In the genomic region with DNA sequence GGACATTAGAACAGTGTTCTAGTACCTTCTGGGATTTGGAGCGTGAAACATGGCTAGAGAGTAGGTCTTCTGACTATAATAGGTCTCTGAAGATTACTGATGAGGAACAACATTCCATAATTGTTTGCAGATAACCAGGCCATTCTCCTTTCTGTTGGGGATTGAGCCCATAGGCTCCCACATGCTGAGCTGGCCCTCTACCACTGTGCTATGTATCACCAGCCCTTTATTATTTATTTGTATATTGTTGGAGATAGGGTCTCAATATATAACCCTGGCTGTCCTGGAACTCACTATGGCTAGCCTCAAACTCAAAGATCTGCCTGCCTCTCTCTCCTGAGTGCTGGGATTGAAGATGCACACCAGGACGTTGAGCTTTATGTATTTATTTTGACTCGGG, we compare ENCODE assay signal across 7 mouse cellular contexts. TPM values are rescaled to one million over a fixed set of nuclear protein-coding genes. Genes with fewer than 3 reads are reported as not detected.
A peak's percentile ranks its signal among the peaks of the same experiment; 100 is the strongest.
DNase-seq lines count a peak whose midpoint lies in the region; ATAC-seq and TF ChIP-seq lines count a peak whose summit lies in the region.

No protein-coding gene starts in this region.

- no peaks in the 10 kb centered on the region for H3K27me3 ChIP-seq in lung, postnatal 0 days (replicated peaks; ENCODE audit: insufficient read depth, low read length)
- no peaks in the 10 kb centered on the region for H3K27me3 ChIP-seq in forebrain, embryonic 13.5 days
- H3K27me3 ChIP-seq in limb, embryonic 15.5 days: no peaks in the 10 kb centered on the region
- H3K27me3 ChIP-seq in stomach, embryonic 16.5 days (ENCODE audit: control insufficient read depth, insufficient read depth, low read length): no peaks in the 10 kb centered on the region

- no peak for DNase-seq in lung, postnatal 0 days (ENCODE audit: low spot score)
- no peak for DNase-seq in lung, postnatal 14 days
- no peak for DNase-seq in gastrocnemius, postnatal 4 days (ENCODE audit: low spot score in 2 of 2)
- no peak for DNase-seq in layer of hippocampus, adult 8-10 months (ENCODE audit: low spot score in 2 of 2)

- peak; percentile 3; the same call in 1 of the 2 replicates for ATAC-seq in lung, postnatal 0 days
- peak; percentile 34; the same call in 1 of the 2 replicates for ATAC-seq in forebrain, embryonic 13.5 days
- peak; percentile 21; the same call in 1 of the 2 replicates for ATAC-seq in limb, embryonic 15.5 days (ENCODE audit: insufficient number of reproducible peaks, low FRiP score, low TSS enrichment, low read depth)
- no peak for ATAC-seq in stomach, embryonic 16.5 days (ENCODE audit: insufficient read depth, low FRiP score)

- H3K4me3 ChIP-seq in lung, postnatal 0 days (ENCODE audit: low read depth, low read length): 0 out of 2 replicates have a peak overlapping the region, but pooled peaks have one; percentile 60
- peak overlapping the region; percentile 68 for H3K4me3 ChIP-seq in forebrain, embryonic 13.5 days
- peak overlapping the region; percentile 78 for H3K4me3 ChIP-seq in limb, embryonic 15.5 days
- H3K4me3 ChIP-seq in stomach, embryonic 16.5 days (replicated peaks; ENCODE audit: low read length): peak overlapping the region; percentile 70

- no peak for TF ChIP-seq CTCF in lung, postnatal 0 days (IDR thresholded peaks at IDR 0.05)

- 57% methylated on average over 3 of the region's 3 CpGs for WGBS in lung, postnatal 0 days
- WGBS in forebrain, embryonic 13.5 days: 64% methylated on average over 3 of the region's 3 CpGs
- 65% methylated on average over 3 of the region's 3 CpGs for WGBS in limb, embryonic 15.5 days
- WGBS in stomach, embryonic 16.5 days: 54% methylated on average over 3 of the region's 3 CpGs

- peak overlapping the region; percentile 36 for H3K4me2 ChIP-seq in lung, postnatal 0 days (replicated peaks; ENCODE audit: low read depth, low read length)
- H3K4me2 ChIP-seq in forebrain, embryonic 13.5 days: peak overlapping the region; percentile 96
- H3K4me2 ChIP-seq in limb, embryonic 15.5 days: peak overlapping the region; percentile 95
- H3K4me2 ChIP-seq in stomach, embryonic 16.5 days (ENCODE audit: low read depth, low read length): peak overlapping the region; percentile 98

- H3K4me1 ChIP-seq in lung, postnatal 0 days (ENCODE audit: insufficient read depth, low read depth, low read length): peaks cover 11% of the 10 kb centered on the region; the same call in 1 of the 2 replicates
- peaks cover 17% of the 10 kb centered on the region for H3K4me1 ChIP-seq in forebrain, embryonic 13.5 days
- H3K4me1 ChIP-seq in limb, embryonic 15.5 days: peaks cover 17% of the 10 kb centered on the region
- peaks cover 12% of the 10 kb centered on the region for H3K4me1 ChIP-seq in stomach, embryonic 16.5 days (ENCODE audit: control insufficient read depth, insufficient read depth, low read length)

- H3K9ac ChIP-seq in lung, postnatal 0 days (replicated peaks; ENCODE audit: low read depth): no peak overlapping the region
- H3K9ac ChIP-seq in forebrain, embryonic 13.5 days: no peak overlapping the region
- H3K9ac ChIP-seq in limb, embryonic 15.5 days: 0 out of 2 replicates have a peak overlapping the region, but pooled peaks have one; percentile 61
- peak overlapping the region; percentile 63 for H3K9ac ChIP-seq in stomach, embryonic 16.5 days (ENCODE audit: low read length)

- no peak overlapping the region for H3K27ac ChIP-seq in lung, postnatal 0 days (ENCODE audit: low read length)
- H3K27ac ChIP-seq in forebrain, embryonic 13.5 days: no peak overlapping the region
- peak overlapping the region; percentile 61 for H3K27ac ChIP-seq in limb, embryonic 15.5 days
- no peak overlapping the region for H3K27ac ChIP-seq in stomach, embryonic 16.5 days (ENCODE audit: low read length)

- H3K36me3 ChIP-seq in lung, postnatal 0 days (ENCODE audit: insufficient read depth, low read length): no peaks in the 10 kb centered on the region
- no peaks in the 10 kb centered on the region for H3K36me3 ChIP-seq in forebrain, embryonic 13.5 days (ENCODE audit: poor library complexity, severe bottlenecking)
- H3K36me3 ChIP-seq in limb, embryonic 15.5 days: no peaks in the 10 kb centered on the region
- no peaks in the 10 kb centered on the region for H3K36me3 ChIP-seq in stomach, embryonic 16.5 days (ENCODE audit: control insufficient read depth, insufficient read depth, low read length)

- TF ChIP-seq EP300 in lung, postnatal 0 days (IDR thresholded peaks at IDR 0.05): no peak

- H3K9me3 ChIP-seq in lung, postnatal 0 days (ENCODE audit: low read length): no peaks in the 10 kb centered on the region
- H3K9me3 ChIP-seq in forebrain, embryonic 13.5 days (replicated peaks): no peaks in the 10 kb centered on the region
- H3K9me3 ChIP-seq in limb, embryonic 15.5 days: no peaks in the 10 kb centered on the region
- H3K9me3 ChIP-seq in stomach, embryonic 16.5 days (replicated peaks; ENCODE audit: control insufficient read depth, low read length): no peaks in the 10 kb centered on the region

RNA-seq across cellular contexts. Expression of a gene that starts 0.6 kb away (rescaled TPM):
- polyA plus RNA-seq in lung, postnatal 0 days (2015; fragmentation: Nextera tagmentation; extraction: Ambion mirVana): 16.7 and 17.1 TPM in 2 replicates
- 17.6 and 20.6 TPM in 2 replicates for polyA plus RNA-seq in forebrain, embryonic 13.5 days (2015; fragmentation: Nextera tagmentation; extraction: Ambion mirVana)
- 23.8 and 24.8 TPM in 2 replicates for polyA plus RNA-seq in limb, embryonic 15.5 days (2015; fragmentation: Nextera tagmentation; extraction: Ambion mirVana)
- 17.9 and 19.3 TPM in 2 replicates for polyA plus RNA-seq in stomach, embryonic 16.5 days (2015; fragmentation: Nextera tagmentation; extraction: Ambion mirVana)
- 10 to 100 TPM; 19.6 to 24.5 TPM for total RNA-seq in gastrocnemius, postnatal 4 days (2021)
- 10 to 100 TPM in 3 of 4 experiments, 1 to 10 TPM in 1; 9.1 to 15.8 (median 12.7) TPM for total RNA-seq in layer of hippocampus, adult 8-10 months (2022)

RNA-seq across cellular contexts. Expression of a gene that starts 29.5 kb away (rescaled TPM):
- polyA plus RNA-seq in lung, postnatal 0 days (2015; fragmentation: Nextera tagmentation; extraction: Ambion mirVana): 69.8 and 81.5 TPM in 2 replicates
- 84.0 and 95.0 TPM in 2 replicates for polyA plus RNA-seq in forebrain, embryonic 13.5 days (2015; fragmentation: Nextera tagmentation; extraction: Ambion mirVana)
- polyA plus RNA-seq in limb, embryonic 15.5 days (2015; fragmentation: Nextera tagmentation; extraction: Ambion mirVana): 94.2 and 104 TPM in 2 replicates
- 64.3 and 72.7 TPM in 2 replicates for polyA plus RNA-seq in stomach, embryonic 16.5 days (2015; fragmentation: Nextera tagmentation; extraction: Ambion mirVana)
- 100 to 1,000 TPM; 105 to 110 TPM for total RNA-seq in gastrocnemius, postnatal 4 days (2021)
- total RNA-seq in layer of hippocampus, adult 8-10 months (2022): 10 to 100 TPM; 84.4 to 88.2 (median 87.0) TPM

RNA-seq across cellular contexts. Expression of a gene that starts 55.8 kb away (rescaled TPM):
- polyA plus RNA-seq in lung, postnatal 0 days (2015; fragmentation: Nextera tagmentation; extraction: Ambion mirVana): not detected in 2 replicates
- polyA plus RNA-seq in forebrain, embryonic 13.5 days (2015; fragmentation: Nextera tagmentation; extraction: Ambion mirVana): not detected in 2 replicates
- polyA plus RNA-seq in limb, embryonic 15.5 days (2015; fragmentation: Nextera tagmentation; extraction: Ambion mirVana): not detected in 2 replicates
- not detected in 2 replicates for polyA plus RNA-seq in stomach, embryonic 16.5 days (2015; fragmentation: Nextera tagmentation; extraction: Ambion mirVana)
- total RNA-seq in gastrocnemius, postnatal 4 days (2021): not detected
- not detected for total RNA-seq in layer of hippocampus, adult 8-10 months (2022)

RNA-seq across cellular contexts. Expression of a gene that starts 57.9 kb away (rescaled TPM):
- polyA plus RNA-seq in lung, postnatal 0 days (2015; fragmentation: Nextera tagmentation; extraction: Ambion mirVana): 9.8 and 11.7 TPM in 2 replicates
- polyA plus RNA-seq in forebrain, embryonic 13.5 days (2015; fragmentation: Nextera tagmentation; extraction: Ambion mirVana): 20.8 and 21.8 TPM in 2 replicates
- 19.6 and 20.2 TPM in 2 replicates for polyA plus RNA-seq in limb, embryonic 15.5 days (2015; fragmentation: Nextera tagmentation; extraction: Ambion mirVana)
- polyA plus RNA-seq in stomach, embryonic 16.5 days (2015; fragmentation: Nextera tagmentation; extraction: Ambion mirVana): 16.0 and 17.2 TPM in 2 replicates
- total RNA-seq in gastrocnemius, postnatal 4 days (2021): 1 to 10 TPM; 7.3 to 7.6 TPM
- total RNA-seq in layer of hippocampus, adult 8-10 months (2022): 1 to 10 TPM; 7.8 to 9.7 (median 9.1) TPM

Comparison
In these comparisons a context has a peak if more than half of its experiments do, and no peak if none do; other contexts are left out.
1. H3K4me2 ChIP-seq: peak in every context shown above with its lines; median percentile 98 in stomach, embryonic 16.5 days; 96 in forebrain, embryonic 13.5 days; 95 in limb, embryonic 15.5 days; 36 in lung, postnatal 0 days.
2. H3K9ac ChIP-seq: peak in limb, embryonic 15.5 days (single experiment) and stomach, embryonic 16.5 days (single experiment); none in lung, postnatal 0 days (single experiment) and forebrain, embryonic 13.5 days (single experiment).
3. Peak in every context shown above with its lines, with median percentiles within 50 percentile points of each other: H3K4me3 ChIP-seq.